Mouse (Mus musculus): Measurements from ENCODE around the gene Fam234b.

Fam234b gene

DNA sequence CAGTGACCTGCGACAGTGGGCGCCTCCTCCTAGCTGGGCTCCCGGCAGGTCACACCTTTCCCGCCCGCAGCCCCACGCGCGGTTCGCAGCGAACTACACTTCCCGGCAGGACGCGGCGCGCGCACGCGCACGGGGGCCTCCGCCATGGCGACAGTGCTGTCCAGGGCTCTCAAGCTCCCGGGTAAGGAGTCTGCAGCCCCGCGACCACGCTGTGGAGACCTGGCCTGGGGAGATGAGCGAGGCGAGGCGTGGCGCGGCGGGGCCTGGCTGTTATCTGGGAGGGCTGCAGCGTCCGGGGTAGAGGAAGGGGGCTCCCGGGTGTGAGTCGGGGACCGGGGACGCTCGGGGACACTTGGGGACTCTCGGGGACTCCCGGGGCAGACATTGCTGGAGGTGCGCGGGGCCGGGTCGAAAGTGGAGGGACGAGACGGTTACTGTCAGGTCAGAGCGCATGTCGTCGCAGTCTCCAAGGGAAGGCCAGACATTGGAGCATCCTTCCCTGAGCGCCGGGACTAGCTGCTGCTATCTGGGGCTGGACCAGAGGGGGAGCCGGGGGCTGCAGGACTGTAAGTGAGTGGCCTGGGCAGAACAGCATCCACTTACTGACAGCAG lies at the start of gene Fam234b, which contains the start of gene Hebp1:
Gene Fam234b, plus strand, starts transcription at position 57 of the 612 bp plus-strand sequence.
Gene Hebp1, minus strand, starts transcription at position 102 of the 612 bp plus-strand sequence.
- DNase-seq (ENCODE audit: low read depth), result peak; percentile 72

GRCm38 (mm10) chr6:135148506-135148905 lies 49.3 kb upstream of the Fam234b start:
- no peak for DNase-seq (ENCODE audit: low read depth)

- DNase-seq (ENCODE audit: low read depth), result no peak
Measured at GRCm38 (mm10) chr6:135149175-135149574, 48.6 kb upstream of the Fam234b start.

DNA sequence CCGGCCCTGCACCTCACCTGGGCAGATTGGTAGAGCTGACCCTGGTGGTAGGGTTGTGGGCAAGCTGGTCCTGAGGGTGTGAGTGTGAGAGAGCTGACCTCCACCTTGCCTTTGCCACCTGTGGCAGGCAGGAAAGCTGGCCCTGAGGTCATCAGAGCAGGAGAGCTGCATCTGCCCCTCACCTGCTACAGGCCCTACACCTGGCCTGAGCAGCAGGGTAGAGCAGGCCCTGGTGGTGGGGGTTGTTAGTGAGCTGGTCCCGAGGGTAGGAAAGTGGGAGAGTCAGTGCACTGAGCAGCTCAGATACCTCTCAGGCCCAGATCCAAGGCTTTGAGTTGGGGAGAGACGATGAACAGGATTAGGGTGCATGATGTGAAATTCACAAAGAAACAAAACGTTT lies 48.1 kb upstream of the Fam234b start:
- no peak for DNase-seq (ENCODE audit: low read depth)

- DNase-seq (ENCODE audit: low read depth), result peak; percentile 68
Measured at GRCm38 (mm10) chr6:135150311-135150710, 47.5 kb upstream of the Fam234b start.

DNA sequence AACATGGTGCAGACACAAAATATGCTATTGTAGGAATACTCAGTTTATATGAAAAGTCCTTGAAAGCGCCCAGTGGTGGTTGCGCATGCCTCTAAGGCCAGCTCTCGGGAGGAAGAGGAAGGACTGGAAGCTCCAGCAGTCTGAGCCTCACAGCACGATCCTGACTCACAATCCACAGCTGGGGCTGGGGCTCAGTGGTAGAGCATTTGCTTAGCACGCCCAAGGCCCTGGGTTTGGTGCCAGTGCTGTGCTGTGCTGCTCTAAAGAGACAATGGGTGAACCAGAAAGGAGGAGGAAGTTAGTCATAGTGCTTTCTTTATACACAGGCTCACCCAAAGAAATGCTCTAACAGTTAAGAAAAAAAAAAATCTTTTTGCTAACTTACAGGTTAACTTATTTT lies 44.1 kb upstream of the Fam234b start:
- DNase-seq (ENCODE audit: low read depth), result peak; percentile 50

DNA sequence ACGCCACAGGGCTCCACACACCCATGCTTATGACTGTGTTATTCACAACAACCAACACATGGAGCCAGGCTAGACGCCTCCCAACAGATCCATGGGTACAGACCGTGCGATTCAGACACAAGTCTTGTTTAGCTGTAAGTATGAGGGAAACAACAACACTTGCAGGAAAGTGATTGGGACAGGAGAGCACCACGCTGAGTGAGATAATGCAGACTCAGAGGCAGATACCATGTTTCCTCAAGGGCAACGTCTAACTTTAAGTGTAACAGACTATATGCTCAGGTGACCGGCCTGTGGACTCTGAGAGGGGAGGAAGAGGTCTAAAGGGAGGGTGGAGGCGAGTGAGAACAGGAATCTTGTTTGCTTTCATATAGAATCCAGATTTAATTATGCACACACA lies 41.2 kb upstream of the Fam234b start:
- no peak for DNase-seq (ENCODE audit: low read depth)

DNA sequence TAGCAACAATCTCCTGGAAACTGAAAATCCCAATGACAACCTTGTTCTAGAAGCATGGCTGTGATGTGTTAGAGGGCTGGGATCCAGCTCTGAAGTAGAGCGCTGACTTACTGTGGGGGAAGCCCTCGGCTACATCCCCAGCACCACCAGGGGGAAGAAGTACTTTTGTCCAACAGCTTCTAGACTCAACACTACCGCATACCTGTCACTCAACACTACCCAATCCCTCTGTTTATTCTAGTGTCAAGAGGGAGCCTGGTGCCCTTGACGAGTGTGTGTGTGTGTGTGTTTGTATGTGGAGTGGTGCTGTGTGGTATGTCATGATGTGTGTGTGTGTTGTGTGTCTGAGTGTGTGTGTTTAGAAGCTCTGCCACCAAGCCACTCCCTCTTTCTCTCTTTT lies 40.3 kb upstream of the Fam234b start:
- DNase-seq (ENCODE audit: low read depth), result no peak

- DNase-seq (ENCODE audit: low read depth), result no peak
Measured at GRCm38 (mm10) chr6:135158509-135158908, 39.3 kb upstream of the Fam234b start.

GRCm38 (mm10) chr6:135161356-135161755 lies 36.4 kb upstream of the Fam234b start:
- DNase-seq (ENCODE audit: low read depth), result no peak

DNA sequence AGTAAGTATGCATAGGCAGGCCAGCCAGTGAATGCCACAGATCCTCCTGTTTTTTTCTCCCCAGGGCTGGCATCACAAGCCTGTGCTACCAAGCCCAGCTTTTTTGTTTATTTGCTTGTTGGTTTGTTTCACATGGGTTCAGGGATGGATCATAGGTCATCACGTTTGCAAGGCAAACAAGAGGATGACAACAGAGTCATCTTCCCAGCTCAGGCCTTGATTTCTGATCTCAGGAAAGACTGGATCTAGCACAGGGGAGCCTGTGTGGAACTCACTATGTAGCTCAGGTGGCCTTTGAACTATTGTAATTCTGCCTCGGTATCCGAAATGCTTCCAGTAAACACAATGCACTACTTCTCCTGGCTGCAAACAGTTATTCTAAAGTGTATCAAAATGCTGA lies 35.5 kb upstream of the Fam234b start:
- no peak for DNase-seq (ENCODE audit: low read depth)

DNA sequence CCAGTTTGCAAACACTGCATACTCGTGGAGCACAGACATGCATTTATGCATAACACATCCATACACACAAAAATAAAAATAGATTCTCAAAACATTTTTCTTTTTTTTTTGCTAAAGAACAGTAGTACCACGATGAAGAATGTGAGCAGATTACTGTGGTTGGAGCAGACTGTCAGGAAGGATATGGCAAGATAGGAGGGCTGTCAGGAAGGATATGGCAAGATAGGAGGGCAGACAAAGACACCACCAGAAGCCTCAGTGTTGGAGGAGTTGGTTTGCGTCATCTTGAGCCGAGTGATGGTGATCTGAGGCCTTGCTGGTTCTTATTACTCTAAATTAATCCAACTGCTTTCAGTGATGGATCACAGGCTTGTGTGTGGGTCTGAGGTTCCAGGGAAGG lies 34.9 kb upstream of the Fam234b start:
- no peak for DNase-seq (ENCODE audit: low read depth)

- no peak for DNase-seq (ENCODE audit: low read depth)
Measured at GRCm38 (mm10) chr6:135165191-135165590, 32.6 kb upstream of the Fam234b start.

DNA sequence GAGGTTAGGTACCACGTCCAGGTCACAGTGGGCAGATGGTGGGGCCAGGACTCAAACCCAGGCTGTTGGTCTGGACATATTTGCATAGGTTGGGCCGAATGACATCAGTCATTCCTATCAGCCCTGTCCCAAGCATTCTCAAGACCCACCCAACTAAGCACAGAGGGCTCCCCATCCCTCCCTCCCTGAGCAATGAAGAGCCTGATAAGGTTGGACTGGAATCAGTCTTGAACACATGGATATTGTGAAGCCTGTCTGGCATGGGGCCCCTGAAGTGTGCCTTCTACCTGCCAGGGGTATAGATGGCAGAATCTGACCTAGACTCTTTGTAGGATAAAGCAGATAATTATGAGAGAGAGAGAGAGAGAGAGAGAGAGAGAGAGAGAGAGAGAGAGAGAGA lies 32.1 kb upstream of the Fam234b start:
- no peak for DNase-seq (ENCODE audit: low read depth)

GRCm38 (mm10) chr6:135166262-135166661 lies 31.5 kb upstream of the Fam234b start:
- no peak for DNase-seq (ENCODE audit: low read depth)

DNA sequence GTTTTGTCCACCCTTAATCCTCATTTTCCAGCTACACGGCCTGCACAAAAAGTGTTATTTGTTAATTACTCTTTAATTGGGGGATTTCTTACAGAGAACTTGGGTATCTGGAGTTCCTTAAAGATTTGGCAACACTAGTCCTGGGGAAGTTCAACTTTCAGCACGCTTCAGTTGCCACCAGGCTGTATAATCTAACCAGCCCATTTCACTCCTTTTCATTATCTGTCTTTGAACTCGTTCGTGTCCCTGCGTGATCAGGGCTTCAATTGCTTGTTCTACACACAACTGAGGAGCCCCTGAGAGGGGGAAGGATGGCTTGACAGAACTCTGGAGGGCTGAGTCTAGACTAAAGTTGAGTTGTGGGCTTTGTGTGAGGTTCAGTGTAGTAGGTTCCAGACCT lies 31.1 kb upstream of the Fam234b start:
- DNase-seq (ENCODE audit: low read depth), result no peak

GRCm38 (mm10) chr6:135167380-135168311 lies 30.1 kb upstream of the Fam234b start:
- peak; percentile 84 for DNase-seq (ENCODE audit: low read depth)

DNA sequence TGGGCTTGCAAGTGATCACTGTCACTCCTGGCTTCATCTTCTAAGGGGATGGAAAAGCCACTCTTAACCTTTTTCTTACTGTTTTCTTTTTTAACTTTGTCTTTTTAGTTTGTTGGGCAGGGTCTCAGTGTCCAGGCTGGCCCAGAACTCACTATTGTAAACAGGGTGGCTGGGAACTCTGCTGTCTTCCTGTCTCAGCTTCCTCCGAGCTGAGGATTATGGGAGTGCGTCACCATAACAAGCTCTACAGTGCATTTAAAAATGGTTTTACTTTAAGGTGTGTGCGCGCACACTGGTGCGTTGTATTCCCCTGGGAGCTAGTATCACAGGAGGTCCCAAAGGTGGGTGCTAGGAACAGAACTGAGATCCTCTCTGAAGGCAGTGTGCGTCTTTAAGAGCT lies 29.3 kb upstream of the Fam234b start:
- DNase-seq (ENCODE audit: low read depth), result no peak

- no peak for DNase-seq (ENCODE audit: low read depth)
Measured at GRCm38 (mm10) chr6:135169246-135169645, 28.5 kb upstream of the Fam234b start.

DNA sequence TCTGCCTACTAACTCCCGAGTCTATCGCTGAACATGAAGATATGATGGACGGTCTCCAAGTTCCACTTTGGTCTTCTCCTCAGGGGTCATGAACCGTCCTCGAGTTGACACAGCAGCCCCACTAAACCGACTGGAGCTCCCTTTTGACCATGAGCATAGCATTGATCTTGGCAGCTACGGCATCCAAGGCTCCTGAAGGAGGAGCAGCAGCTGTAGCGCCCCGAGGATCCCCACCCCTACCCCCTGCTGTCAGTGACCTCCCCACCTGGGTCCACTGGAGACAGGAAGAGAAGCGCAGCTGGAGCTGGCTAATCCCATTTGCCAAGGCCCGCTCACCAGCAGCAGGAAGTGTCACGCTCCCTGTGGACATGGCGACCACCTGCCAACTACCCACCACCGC lies 26.0 kb upstream of the Fam234b start:
- no peak for DNase-seq (ENCODE audit: low read depth)

DNA sequence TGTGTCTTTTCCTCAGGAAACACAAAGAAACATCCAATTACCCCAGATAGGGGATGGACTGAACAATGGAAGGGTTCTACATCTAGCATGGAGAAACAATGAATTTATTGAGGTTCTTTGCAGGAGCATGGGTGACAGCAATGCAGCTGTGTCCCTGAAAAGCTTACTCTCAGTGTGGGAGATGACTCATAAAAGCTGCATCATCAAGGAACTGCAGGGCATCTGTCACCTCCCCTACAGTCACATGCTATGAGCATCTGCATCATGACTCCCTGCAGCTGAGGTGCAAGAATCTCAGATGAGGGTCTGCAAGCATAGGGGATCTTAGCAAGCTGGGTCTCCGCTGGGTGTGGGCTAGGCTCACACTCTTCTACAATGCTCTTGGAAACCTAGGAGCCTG lies 22.8 kb upstream of the Fam234b start:
- DNase-seq (ENCODE audit: low read depth), result no peak

GRCm38 (mm10) chr6:135177271-135177670 lies 20.5 kb upstream of the Fam234b start:
- no peak for DNase-seq (ENCODE audit: low read depth)

- no peak for DNase-seq (ENCODE audit: low read depth)
Measured at GRCm38 (mm10) chr6:135178599-135178998, 19.2 kb upstream of the Fam234b start.

Data from NIH3T3 (cell line).